Mouse (Mus musculus) forebrain, embryonic 12.5 days (tissue): Measurements from ENCODE around the gene Cdh23. TPM values are rescaled to one million over a fixed set of nuclear protein-coding genes. Genes with fewer than 3 reads are reported as not detected.

Experiments used
- ATAC-seq: fragments of 200-750 bp; cut with Nextera tagmentation; 2 replicates; pipeline ENCODE4 v1.8.0; 2017; ENCODE audit warnings: moderate TSS enrichment; ENCODE audit not compliant: low FRiP score
- H3K27ac ChIP-seq: fragments of 300-500 bp; sonication (generic); 2 replicates; pipeline ENCODE4 v1.5.1; 2016; ENCODE audit warnings: mild to moderate bottlenecking
- H3K27me3 ChIP-seq: fragments of 300-500 bp; sonication (generic); 2 replicates; pipeline ENCODE4 v1.6.1; 2016; ENCODE audit warnings: mild to moderate bottlenecking
- H3K36me3 ChIP-seq: fragments of 300-500 bp; sonication (generic); replicated peaks from 2 replicates; pipeline ENCODE4 v1.6.1; 2016; ENCODE audit warnings: mild to moderate bottlenecking
- H3K4me1 ChIP-seq: fragments of 300-500 bp; sonication (generic); 2 replicates; pipeline ENCODE4 v1.6.1; 2016
- H3K4me2 ChIP-seq: fragments of 300-500 bp; sonication (generic); 2 replicates; pipeline ENCODE4 v1.6.1; 2016; ENCODE audit warnings: mild to moderate bottlenecking, moderate library complexity
- H3K4me3 ChIP-seq: fragments of 300-500 bp; sonication (generic); replicated peaks from 2 replicates; pipeline ENCODE4 v1.5.1; 2016; ENCODE audit warnings: mild to moderate bottlenecking
- H3K9ac ChIP-seq: fragments of 300-500 bp; sonication (generic); 2 replicates; pipeline ENCODE4 v1.6.1; 2016; ENCODE audit warnings: mild to moderate bottlenecking
- H3K9me3 ChIP-seq: fragments of 300-500 bp; sonication (generic); 2 replicates; pipeline ENCODE4 v1.6.1; 2016
- WGBS: fragments of 180-500 bp; shearing (Covaris S2); methylation state at CpG from one replicate; pipeline ENCODE4 v1.1.7; 2016; 5-methylcytosine and 5-hydroxymethylcytosine counted together
- polyA plus RNA-seq: library from polyadenylated mRNA; unstranded; fragments of >200 nt; fragmentation: Nextera tagmentation; extraction: Ambion mirVana; gene quantifications from 2 replicates; pipeline ENCODE4 v1.2.1, GENCODE M21; 2016

The Cdh23 gene
- polyA plus RNA-seq, 1 experiment from 2014 or later, result 2.5 TPM

- no peaks in the 10 kb centered on the region for H3K36me3 ChIP-seq
- no peaks in the 10 kb centered on the region; the same call in 1 of the 2 replicates for H3K4me1 ChIP-seq
- no peak overlapping the region for H3K4me2 ChIP-seq
- no peak overlapping the region for H3K4me3 ChIP-seq
- no peak overlapping the region for H3K27ac ChIP-seq
- peaks cover 13% of the 10 kb centered on the region for H3K27me3 ChIP-seq
- 96% methylated on average over 6 of the region's 6 CpGs for WGBS
- H3K9ac ChIP-seq, result no peak overlapping the region
- H3K9me3 ChIP-seq, result no peaks in the 10 kb centered on the region
- ATAC-seq, result no peak
These were observed 214.9 kb downstream of the Cdh23 start for GRCm38 (mm10) chr10:60481381-60481780.

- peaks cover 20% of the 10 kb centered on the region for H3K4me1 ChIP-seq
- H3K36me3 ChIP-seq, result no peaks in the 10 kb centered on the region
- no peak overlapping the region for H3K4me2 ChIP-seq
- no peak overlapping the region for H3K9ac ChIP-seq
- 85% methylated on average over 5 of the region's 5 CpGs for WGBS
- H3K4me3 ChIP-seq, result no peak overlapping the region
- no peak for ATAC-seq
- peaks cover 46% of the 10 kb centered on the region for H3K27me3 ChIP-seq
- no peaks in the 10 kb centered on the region for H3K9me3 ChIP-seq
- no peak overlapping the region for H3K27ac ChIP-seq
These were observed 221.7 kb downstream of the Cdh23 start for GRCm38 (mm10) chr10:60474549-60474948.

GRCm38 (mm10) chr10:60473782-60474322 is 222.4 kb downstream of the Cdh23 start:
- Histone ChIP-seq H3K27ac (no peak overlapping the region), H3K4me3 (no peak overlapping the region), H3K4me2 (no peak overlapping the region), H3K36me3 (no peaks in the 10 kb centered on the region), H3K27me3 (peaks cover 47% of the 10 kb centered on the region), H3K9me3 (no peaks in the 10 kb centered on the region), H3K4me1 (peaks cover 20% of the 10 kb centered on the region), H3K9ac (no peak overlapping the region)
- peak; percentile 71 for ATAC-seq
- WGBS, result 20% methylated on average over 9 of the region's 9 CpGs

- ATAC-seq, result no peak
- Histone ChIP-seq H3K9me3 (no peaks in the 10 kb centered on the region), H3K9ac (no peak overlapping the region), H3K27ac (no peak overlapping the region), H3K36me3 (no peaks in the 10 kb centered on the region), H3K4me1 (peaks cover 10% of the 10 kb centered on the region), H3K4me2 (no peak overlapping the region), H3K27me3 (peaks cover 18% of the 10 kb centered on the region; the same call in 1 of the 2 replicates), H3K4me3 (no peak overlapping the region)
- WGBS, result 31% methylated on average over 4 of the region's 4 CpGs
These were observed 228.5 kb downstream of the Cdh23 start for GRCm38 (mm10) chr10:60467752-60468151.

- Histone ChIP-seq H3K36me3 (no peaks in the 10 kb centered on the region), H3K4me2 (no peak overlapping the region), H3K9ac (no peak overlapping the region), H3K27me3 (peaks cover 4% of the 10 kb centered on the region; the same call in 1 of the 2 replicates), H3K4me3 (no peak overlapping the region), H3K4me1 (no peaks in the 10 kb centered on the region), H3K9me3 (0 out of 2 replicates have a peak, but pooled peaks cover 3% of the 10 kb centered on the region), H3K27ac (no peak overlapping the region)
- 90% methylated on average over 13 of the region's 13 CpGs for WGBS
- no peak for ATAC-seq
These were observed 232.2 kb downstream of the Cdh23 start for GRCm38 (mm10) chr10:60463953-60464647.

- H3K9ac ChIP-seq, result no peak overlapping the region
- ATAC-seq, result peak; percentile 57; the same call in 1 of the 2 replicates
- no peak overlapping the region for H3K4me2 ChIP-seq
- H3K9me3 ChIP-seq, result 0 out of 2 replicates have a peak, but pooled peaks cover 3% of the 10 kb centered on the region
- 8% methylated on average over 8 of the region's 8 CpGs for whole genome bisulfite sequencing
- no peaks in the 10 kb centered on the region for H3K36me3 ChIP-seq
- no peak overlapping the region for H3K4me3 ChIP-seq
- no peak overlapping the region for H3K27ac ChIP-seq
- peaks cover 11% of the 10 kb centered on the region for H3K4me1 ChIP-seq
- peaks cover 5% of the 10 kb centered on the region; the same call in 1 of the 2 replicates for H3K27me3 ChIP-seq
These were observed 239.5 kb downstream of the Cdh23 start for GRCm38 (mm10) chr10:60456662-60457397.

- peaks cover 11% of the 10 kb centered on the region for H3K4me1 ChIP-seq
- H3K4me3 ChIP-seq, result no peak overlapping the region
- no peak overlapping the region for H3K9ac ChIP-seq
- H3K9me3 ChIP-seq, result 0 out of 2 replicates have a peak, but pooled peaks cover 3% of the 10 kb centered on the region
- ATAC-seq, result no peak
- no peaks in the 10 kb centered on the region for H3K36me3 ChIP-seq
- peaks cover 5% of the 10 kb centered on the region; the same call in 1 of the 2 replicates for H3K27me3 ChIP-seq
- H3K27ac ChIP-seq, result no peak overlapping the region
- no peak overlapping the region for H3K4me2 ChIP-seq
- 82% methylated on average over 8 of the region's 8 CpGs for WGBS
These were observed 241.1 kb downstream of the Cdh23 start for GRCm38 (mm10) chr10:60455193-60455592.

GRCm38 (mm10) chr10:60447186-60447585 is 249.1 kb downstream of the Cdh23 start:
- Histone ChIP-seq H3K4me3 (no peak overlapping the region), H3K36me3 (no peaks in the 10 kb centered on the region), H3K4me2 (no peak overlapping the region), H3K27ac (no peak overlapping the region), H3K4me1 (no peaks in the 10 kb centered on the region), H3K9me3 (no peaks in the 10 kb centered on the region), H3K27me3 (no peaks in the 10 kb centered on the region), H3K9ac (no peak overlapping the region; the same call in 1 of the 2 replicates)
- ATAC-seq, result no peak
- WGBS, result 90% methylated on average over 12 of the region's 12 CpGs

- Histone ChIP-seq H3K9me3 (no peaks in the 10 kb centered on the region), H3K4me1 (no peaks in the 10 kb centered on the region), H3K27ac (no peak overlapping the region), H3K4me2 (no peak overlapping the region), H3K27me3 (no peaks in the 10 kb centered on the region), H3K9ac (no peak overlapping the region), H3K36me3 (no peaks in the 10 kb centered on the region), H3K4me3 (no peak overlapping the region)
- no peak for ATAC-seq
- WGBS, result 62% methylated on average over 8 of the region's 8 CpGs
These were observed 251.2 kb downstream of the Cdh23 start for GRCm38 (mm10) chr10:60445031-60445593.

GRCm38 (mm10) chr10:60443078-60443477 is 253.2 kb downstream of the Cdh23 start:
- H3K27ac ChIP-seq, result no peak overlapping the region
- no peak for ATAC-seq
- 13% methylated on average over 2 of the region's 2 CpGs for WGBS
- no peaks in the 10 kb centered on the region for H3K9me3 ChIP-seq
- H3K4me2 ChIP-seq, result no peak overlapping the region
- H3K4me1 ChIP-seq, result no peaks in the 10 kb centered on the region
- no peak overlapping the region for H3K4me3 ChIP-seq
- H3K36me3 ChIP-seq, result no peaks in the 10 kb centered on the region
- H3K9ac ChIP-seq, result no peak overlapping the region
- no peaks in the 10 kb centered on the region for H3K27me3 ChIP-seq

GRCm38 (mm10) chr10:60442321-60442720 is 254.0 kb downstream of the Cdh23 start:
- Histone ChIP-seq H3K4me2 (no peak overlapping the region), H3K27ac (no peak overlapping the region), H3K36me3 (no peaks in the 10 kb centered on the region), H3K4me1 (no peaks in the 10 kb centered on the region), H3K4me3 (no peak overlapping the region), H3K9me3 (no peaks in the 10 kb centered on the region), H3K27me3 (no peaks in the 10 kb centered on the region), H3K9ac (no peak overlapping the region)
- 90% methylated on average over 4 of the region's 4 CpGs for WGBS
- no peak for ATAC-seq

- Histone ChIP-seq H3K36me3 (no peaks in the 10 kb centered on the region), H3K27me3 (0 out of 2 replicates have a peak, but pooled peaks cover 2% of the 10 kb centered on the region), H3K27ac (no peak overlapping the region), H3K4me1 (peaks cover 16% of the 10 kb centered on the region), H3K9ac (no peak overlapping the region), H3K9me3 (no peaks in the 10 kb centered on the region), H3K4me2 (no peak overlapping the region), H3K4me3 (no peak overlapping the region)
- WGBS, result 26% methylated on average over 4 of the region's 4 CpGs
- ATAC-seq, result no peak
These were observed 263.6 kb downstream of the Cdh23 start for GRCm38 (mm10) chr10:60432679-60433078.
